Mouse (Mus musculus): Measurements from ENCODE around the gene Gm21586. TPM values are rescaled to one million over a fixed set of nuclear protein-coding genes. Genes with fewer than 3 reads are reported as not detected.
"Not testable (repeated sequence)": the region's sequence is repeated elsewhere in the genome, so short reads cannot be mapped to it uniquely, and the experiment has no call there.

Gm21586 gene
- total RNA-seq (2021), result not detected
- polyA plus RNA-seq (2012; rRNA removed), result not detected in 2 replicates
- long read RNA-seq, partial matches to known transcripts, result 0 of 1 reads
- long read RNA-seq, other reads (novel, unspliced or antisense), result 1 of 1 reads

GRCm38 (mm10) chr4:42439078-42439477 is at the start of gene Gm21586:
TSS of gene Gm21586 (plus strand) at chr4:42439378.
- DNase-seq, result not testable (repeated sequence)

GRCm38 (mm10) chr4:42466452-42466851 is 27.3 kb downstream of the Gm21586 start, which contains the start of gene Gm2163:
TSS of gene Gm2163 (plus strand) at chr4:42466752.
- not testable (repeated sequence) for DNase-seq

Other genes starting within 250 kb of the Gm21586 start
- gene Gm10600, start 198.7 kb upstream of the Gm21586 start, total RNA-seq (2021), result under 1 TPM; 0.76 to 0.84 TPM
- gene Gm10600, start 198.7 kb upstream of the Gm21586 start, polyA plus RNA-seq (2012; rRNA removed), result not detected in 2 replicates
- gene Ccl21b, start 183.6 kb upstream of the Gm21586 start, total RNA-seq (2021), result not detected
- gene Ccl21b, start 183.6 kb upstream of the Gm21586 start, polyA plus RNA-seq (2012; rRNA removed), result not detected in 2 replicates
- gene Gm21953, start 145.1 kb upstream of the Gm21586 start, total RNA-seq (2021), result not detected
- not detected in 2 replicates for gene Gm21953, start 145.1 kb upstream of the Gm21586 start, polyA plus RNA-seq (2012; rRNA removed)
- gene Fam205a3, start 121.0 kb upstream of the Gm21586 start, total RNA-seq (2021), result not detected
- not detected in 2 replicates for gene Fam205a3, start 121.0 kb upstream of the Gm21586 start, polyA plus RNA-seq (2012; rRNA removed)
- gene Gm2163, start 27.4 kb downstream of the Gm21586 start, total RNA-seq (2021), result under 1 TPM; 0.31 to 0.78 TPM
- gene Gm2163, start 27.4 kb downstream of the Gm21586 start, polyA plus RNA-seq (2012; rRNA removed), result 0.28 and 0.36 TPM in 2 replicates
- not detected for gene Fam205a2, start 88.8 kb downstream of the Gm21586 start, total RNA-seq (2021)
- not detected in 2 replicates for gene Fam205a2, start 88.8 kb downstream of the Gm21586 start, polyA plus RNA-seq (2012; rRNA removed)
- not detected for gene Gm10591, start 172.8 kb downstream of the Gm21586 start, total RNA-seq (2021)
- gene Gm10591, start 172.8 kb downstream of the Gm21586 start, polyA plus RNA-seq (2012; rRNA removed), result not detected in 2 replicates
- 10 to 100 TPM; 14.5 to 24.0 TPM for gene Gm2564, start 190.3 kb downstream of the Gm21586 start, total RNA-seq (2021)
- gene Gm2564, start 190.3 kb downstream of the Gm21586 start, polyA plus RNA-seq (2012; rRNA removed), result 13.6 and 16.2 TPM in 2 replicates
- gene Ccl27b, start 215.9 kb downstream of the Gm21586 start, total RNA-seq (2021), result not detected
- not detected in 2 replicates for gene Ccl27b, start 215.9 kb downstream of the Gm21586 start, polyA plus RNA-seq (2012; rRNA removed)
- gene Il11ra2, start 222.5 kb downstream of the Gm21586 start, total RNA-seq (2021), result not detected
- 0.34 and 0.61 TPM in 2 replicates for gene Il11ra2, start 222.5 kb downstream of the Gm21586 start, polyA plus RNA-seq (2012; rRNA removed)